Mouse (Mus musculus) frontal cortex, adult 2 months (tissue): ENCODE data around the gene Theg. TPM values are rescaled to one million over a fixed set of nuclear protein-coding genes. Genes with fewer than 3 reads are reported as not detected.
A peak's percentile ranks its signal among the peaks of the same experiment; 100 is the strongest.

Experiments
- DNase-seq, 2 experiments: peaks; one replicate each; pipeline ENCODE4 v3.0.0; 2022; ENCODE audit warnings: low spot score in 1 of 2; ENCODE audit errors: extremely low spot score in 1 of 2
- polyA plus RNA-seq: library from polyadenylated mRNA; depleted of rRNA; stranded (reverse); fragments of >200 nt; gene quantifications from 2 replicates; pipeline ENCODE4 v1.2.3, GENCODE M21; 2012

Theg gene
- polyA plus RNA-seq, 1 experiment = 2.0 TPM

DNA sequence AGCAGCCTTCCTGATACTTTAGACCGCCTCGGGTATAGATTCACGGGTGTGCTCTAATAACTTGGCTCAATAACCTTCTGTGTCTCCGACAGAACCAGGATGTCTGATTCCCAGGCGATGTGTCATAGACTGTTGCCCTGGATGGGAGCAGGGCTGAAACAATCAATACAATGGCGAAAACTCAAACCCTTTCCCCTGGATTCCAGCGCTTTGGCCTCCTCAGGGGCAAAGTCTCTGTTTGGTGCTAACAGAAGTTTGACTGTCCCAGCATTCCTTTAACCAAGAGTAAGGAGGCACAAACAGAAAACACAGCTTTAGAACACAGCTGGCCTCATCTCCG is 8.4 kb upstream of the Theg start:
- DNase-seq = no peak

DNA sequence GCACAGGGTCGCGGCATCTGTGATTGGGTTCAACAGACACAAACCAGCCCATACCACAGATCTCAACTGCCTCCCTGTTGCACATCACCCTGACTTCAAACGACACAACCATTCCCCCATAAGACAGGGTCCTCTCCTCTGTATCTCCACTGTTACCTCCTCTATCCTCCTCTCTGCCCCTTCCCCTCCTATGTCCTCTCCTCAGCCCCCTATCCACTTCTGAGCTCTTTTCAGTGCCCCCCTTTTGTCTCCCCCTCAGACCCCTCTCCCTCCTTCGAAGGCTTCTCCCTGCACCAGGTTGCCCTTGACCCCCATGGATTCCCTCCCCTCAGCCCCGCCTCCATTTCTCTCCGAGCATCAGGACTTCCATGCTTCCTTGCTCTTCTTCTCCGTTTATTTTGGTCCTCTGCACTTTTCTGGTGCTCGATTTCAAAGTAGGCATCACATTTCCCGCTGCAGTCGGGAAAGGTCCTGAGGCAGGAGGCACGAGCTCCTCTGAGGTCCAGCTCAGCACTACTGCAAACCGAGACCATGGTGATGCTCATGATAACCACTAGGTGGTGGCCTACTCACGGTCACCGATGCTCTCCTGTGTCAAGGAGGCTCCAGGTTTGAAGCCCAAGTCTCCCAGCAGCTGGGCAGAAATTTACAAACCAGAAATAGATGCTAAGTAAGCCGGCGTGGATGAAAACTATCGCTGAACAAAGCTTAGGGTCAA is 7.9 kb upstream of the Theg start:
- DNase-seq = peak; percentile 45 to 85

GRCm38 (mm10) chr10:79594111-79594510 is 7.0 kb upstream of the Theg start:
- DNase-seq = no peak

GRCm38 (mm10) chr10:79590702-79591101 is 3.6 kb upstream of the Theg start:
- DNase-seq = no peak

DNA sequence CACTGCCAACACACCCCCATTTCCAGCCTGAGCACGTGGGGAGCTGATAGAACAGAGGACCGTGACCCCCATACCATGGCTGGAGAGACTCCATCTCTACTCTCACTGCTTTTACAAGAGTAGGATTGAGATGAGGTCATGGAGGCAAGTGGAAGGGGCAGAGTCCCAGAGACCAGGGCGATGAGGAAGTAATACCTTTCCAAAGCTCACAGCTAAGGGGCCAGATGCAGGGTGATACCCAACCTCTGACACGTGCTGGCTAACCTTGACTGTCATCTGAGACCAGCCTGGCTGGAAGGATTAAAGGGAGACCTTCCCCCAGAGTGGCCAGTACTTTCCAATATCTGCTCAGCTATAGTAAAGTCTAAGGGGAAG is 608 bp upstream of the Theg start:
- no peak for DNase-seq

- DNase-seq = no peak
These were observed 888 bp downstream of the Theg start for GRCm38 (mm10) chr10:79586243-79586642.

- no peak for DNase-seq
These were observed 1.4 kb downstream of the Theg start for GRCm38 (mm10) chr10:79585723-79586122.

DNA sequence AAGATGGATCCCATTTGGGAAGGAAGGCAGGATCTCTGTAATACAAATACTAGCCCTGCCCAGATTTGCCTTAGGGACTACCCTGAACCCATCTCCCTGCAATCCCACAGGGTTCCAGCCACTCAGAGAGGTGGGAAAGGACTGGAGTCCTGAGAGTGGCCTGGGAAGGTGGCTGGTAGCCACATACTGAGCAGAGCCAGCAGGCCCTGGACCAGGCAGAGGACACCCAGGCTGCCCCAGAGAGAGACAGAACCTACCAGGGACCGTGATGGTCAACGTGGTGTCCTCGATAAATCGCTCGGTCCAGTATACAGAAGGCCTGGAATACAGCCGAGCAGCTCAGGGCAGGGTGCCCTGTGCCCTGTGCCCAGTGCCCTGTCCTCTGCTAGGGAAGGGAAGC is 2.0 kb downstream of the Theg start:
- DNase-seq = no peak

- no peak for DNase-seq
These were observed 2.7 kb downstream of the Theg start for GRCm38 (mm10) chr10:79584426-79584825.

DNA sequence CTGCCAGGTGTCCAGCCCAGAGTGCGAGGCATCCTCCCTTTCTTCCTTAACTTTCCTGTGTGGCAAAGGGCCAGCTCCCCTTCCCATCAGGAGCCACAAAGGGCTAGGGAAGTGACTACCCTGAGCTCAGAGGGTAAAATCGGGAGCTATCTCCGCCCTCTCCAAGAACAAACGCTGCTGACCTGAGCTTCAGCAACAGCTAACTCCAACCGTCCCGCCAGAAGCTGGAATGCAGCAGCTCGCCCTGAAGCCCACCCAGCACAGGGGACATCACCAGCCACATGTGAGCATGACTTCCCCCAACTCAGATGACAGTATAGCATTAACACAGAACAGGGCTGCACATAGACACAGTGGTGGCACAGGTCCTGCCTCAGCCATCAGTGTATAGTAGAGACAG is 3.1 kb downstream of the Theg start:
- no peak for DNase-seq

DNA sequence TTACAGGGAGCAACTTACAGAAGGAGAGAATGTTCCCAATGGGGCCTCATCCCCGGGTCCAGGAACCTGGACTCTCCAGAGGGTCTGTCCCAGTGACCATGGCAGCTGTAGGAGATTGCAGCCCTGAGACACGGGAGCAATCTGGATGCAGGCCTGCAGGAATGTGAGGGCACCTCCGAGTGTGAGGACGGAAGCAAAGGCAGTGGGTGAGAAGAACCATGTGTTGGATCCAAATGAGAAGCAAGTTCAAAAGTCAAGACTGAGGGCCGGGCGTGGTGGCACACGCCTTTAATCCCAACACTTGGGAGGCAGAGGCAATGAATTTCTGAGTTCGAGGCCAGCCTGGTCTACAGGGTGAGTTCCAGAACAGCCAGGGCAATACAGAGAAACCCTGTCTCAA is 5.6 kb downstream of the Theg start:
- DNase-seq = no peak

DNA sequence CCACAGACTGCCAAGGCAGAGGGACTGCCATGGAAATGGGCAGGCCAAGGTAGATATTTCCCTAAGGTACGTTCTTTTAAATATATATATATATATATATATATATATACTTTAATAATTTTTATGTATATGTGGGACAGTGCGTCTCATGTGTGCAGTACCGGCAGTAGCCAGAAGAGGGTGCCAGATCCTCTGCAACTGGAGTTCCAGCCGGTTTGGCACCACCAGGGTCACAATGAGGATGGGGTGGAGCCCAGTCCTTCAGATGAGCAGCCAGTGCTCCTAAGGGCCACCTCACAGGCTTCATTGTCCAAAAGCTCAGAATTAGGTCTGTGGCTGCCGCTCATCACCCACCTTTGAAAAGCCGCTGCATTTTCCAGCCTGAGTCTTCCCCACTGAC is 6.3 kb downstream of the Theg start:
- DNase-seq = peak in 1 of 2 experiments; percentile 53

- no peak for DNase-seq
These were observed 6.8 kb downstream of the Theg start for GRCm38 (mm10) chr10:79580356-79580755.

- DNase-seq = no peak
These were observed 7.3 kb downstream of the Theg start for GRCm38 (mm10) chr10:79579781-79580180.

DNA sequence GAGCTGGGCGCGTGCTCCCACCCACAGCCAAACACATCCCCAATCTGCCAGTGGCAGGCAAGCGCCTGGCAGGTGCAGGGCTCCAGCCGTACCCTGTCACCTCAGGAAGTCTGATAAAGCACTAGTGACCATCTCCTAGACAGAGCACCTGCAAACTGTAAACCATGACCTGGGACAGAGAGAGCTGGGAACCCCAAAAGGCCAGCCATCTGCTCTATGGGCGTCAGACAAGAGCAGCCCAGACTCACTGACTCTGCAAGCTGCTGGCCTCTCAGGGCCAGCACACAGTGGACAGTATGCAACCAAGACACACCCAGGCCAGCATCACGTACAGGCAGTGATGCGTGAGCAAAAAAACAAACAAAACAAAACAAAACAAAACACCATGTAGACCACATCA is 8.2 kb downstream of the Theg start:
- no peak for DNase-seq

- no peak for DNase-seq
These were observed 8.9 kb downstream of the Theg start for GRCm38 (mm10) chr10:79578276-79578675.

GRCm38 (mm10) chr10:79577376-79577775 is 9.8 kb downstream of the Theg start:
- DNase-seq = no peak

- no peak for DNase-seq
These were observed 11.4 kb downstream of the Theg start for GRCm38 (mm10) chr10:79575754-79576153.

GRCm38 (mm10) chr10:79574796-79575195 is 12.3 kb downstream of the Theg start:
- DNase-seq = no peak

DNA sequence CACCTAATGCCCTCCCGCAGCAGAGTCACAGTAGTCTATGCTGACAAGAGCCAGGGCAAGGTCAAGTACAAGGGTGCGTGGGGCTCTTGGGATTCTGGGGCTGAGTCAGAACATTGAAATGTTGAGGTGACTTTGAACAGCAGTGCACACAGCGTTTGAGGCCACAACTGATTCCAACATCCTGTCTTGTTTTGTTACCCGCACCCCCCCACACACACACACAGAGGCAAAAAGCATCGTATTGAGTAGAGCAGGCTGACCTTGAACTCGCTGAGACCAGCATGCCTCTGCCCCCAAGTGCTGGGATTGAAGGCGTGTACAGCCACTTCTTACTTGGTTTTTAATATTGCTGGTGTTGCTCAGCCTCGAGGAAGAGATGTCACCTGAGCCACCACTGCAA is 12.8 kb downstream of the Theg start:
- no peak for DNase-seq

- DNase-seq = no peak
These were observed 13.5 kb downstream of the Theg start for GRCm38 (mm10) chr10:79573611-79574010.

- DNase-seq = no peak
These were observed 15.8 kb downstream of the Theg start for GRCm38 (mm10) chr10:79571314-79571713.

DNA sequence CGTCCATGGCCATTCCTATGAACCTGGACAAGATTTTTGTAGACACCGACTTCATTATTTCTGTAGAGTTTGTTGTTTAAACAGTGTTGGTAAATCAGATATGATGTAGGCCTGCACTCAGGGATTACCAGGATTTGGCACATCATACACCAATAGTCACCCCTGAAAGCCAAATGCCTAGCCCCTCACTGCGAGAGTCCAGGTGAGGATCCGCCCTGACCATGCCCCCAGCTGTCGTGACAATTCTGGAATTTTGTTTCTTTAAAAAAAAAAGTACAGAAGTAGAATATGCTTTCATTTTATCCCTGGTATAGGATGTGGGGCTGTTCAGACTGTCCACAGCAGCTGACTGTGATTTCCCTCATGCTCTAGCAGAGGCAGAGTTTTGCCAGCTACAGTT is 17.2 kb downstream of the Theg start:
- DNase-seq = no peak
